Mouse (Mus musculus) brown adipose tissue, adult 24 weeks (tissue): Measurements from ENCODE around the gene Ambp. TPM values are rescaled to one million over a fixed set of nuclear protein-coding genes. Genes with fewer than 3 reads are reported as not detected.

Source experiments
- H3K27ac ChIP-seq: fragments of 200-500 bp; replicated peaks from 2 replicates; pipeline ENCODE4 v1.5.1; 2012; ENCODE audit warnings: low read depth, mild to moderate bottlenecking, low read length
- H3K4me1 ChIP-seq: fragments of 200-500 bp; 2 replicates; pipeline ENCODE4 v1.6.1; 2012; ENCODE audit warnings: low read length, mixed read lengths; ENCODE audit not compliant: control insufficient read depth, insufficient read depth, insufficient read length
- H3K4me3 ChIP-seq: fragments of 200-500 bp; 2 replicates; pipeline ENCODE4 v1.5.1; 2012; ENCODE audit warnings: low read depth, mild to moderate bottlenecking, low read length, moderate library complexity; ENCODE audit not compliant: insufficient read depth
- polyA plus RNA-seq: library from polyadenylated mRNA; stranded (reverse); fragments of >200 nt; gene quantifications from 2 replicates; pipeline ENCODE4 v1.2.4, GENCODE M21; 2012; ENCODE audit not compliant: missing spikeins, insufficient read depth, insufficient read length

Ambp gene
- 2.2 TPM in 1 of 2 replicates, not detected in the other for polyA plus RNA-seq

- Histone ChIP-seq H3K27ac (no peak within 1 kb of the TSS), H3K4me1 (no peaks in the 10 kb centered on the region), H3K4me3 (no peak within 1 kb of the TSS)
These were observed at the start of gene Ambp for GRCm38 (mm10) chr4:63154699-63155098. Gene Ambp (minus strand): TSS chr4:63154799.

- peak overlapping the region; percentile 37 for H3K4me3 ChIP-seq
- peak overlapping the region; percentile 95 for H3K27ac ChIP-seq
- H3K4me1 ChIP-seq: peaks cover 20% of the 10 kb centered on the region
These were observed 49.3 kb upstream of the Ambp start for GRCm38 (mm10) chr4:63203874-63204273.

- Histone ChIP-seq H3K4me1 (peaks cover 12% of the 10 kb centered on the region), H3K27ac (peak overlapping the region; percentile 96), H3K4me3 (no peak overlapping the region)
These were observed 44.8 kb upstream of the Ambp start for GRCm38 (mm10) chr4:63199366-63199765.

GRCm38 (mm10) chr4:63194366-63194765 is 39.8 kb upstream of the Ambp start:
- peaks cover 4% of the 10 kb centered on the region; the same call in 1 of the 2 replicates for H3K4me1 ChIP-seq
- H3K27ac ChIP-seq: no peak overlapping the region
- no peak overlapping the region for H3K4me3 ChIP-seq

- Histone ChIP-seq H3K4me1 (no peaks in the 10 kb centered on the region), H3K4me3 (no peak overlapping the region), H3K27ac (no peak overlapping the region)
These were observed 37.0 kb upstream of the Ambp start for GRCm38 (mm10) chr4:63191641-63192040.

- H3K4me1 ChIP-seq: no peaks in the 10 kb centered on the region
- no peak overlapping the region for H3K4me3 ChIP-seq
- no peak overlapping the region for H3K27ac ChIP-seq
These were observed 31.8 kb upstream of the Ambp start for GRCm38 (mm10) chr4:63186281-63186870.

GRCm38 (mm10) chr4:63181556-63181955 is 27.0 kb upstream of the Ambp start:
- H3K4me3 ChIP-seq: no peak overlapping the region
- H3K4me1 ChIP-seq: no peaks in the 10 kb centered on the region
- no peak overlapping the region for H3K27ac ChIP-seq

- H3K4me1 ChIP-seq: no peaks in the 10 kb centered on the region
- H3K4me3 ChIP-seq: no peak within 1 kb of the TSS
- no peak within 1 kb of the TSS for H3K27ac ChIP-seq
These were observed 17.5 kb upstream of the Ambp start, which contains the start of gene Kif12 for GRCm38 (mm10) chr4:63171969-63172685. Gene Kif12 (minus strand): TSS chr4:63172131.

GRCm38 (mm10) chr4:63171122-63171521 is 16.5 kb upstream of the Ambp start:
- no peak overlapping the region for H3K4me3 ChIP-seq
- H3K4me1 ChIP-seq: no peaks in the 10 kb centered on the region
- H3K27ac ChIP-seq: no peak overlapping the region

- H3K4me1 ChIP-seq: no peaks in the 10 kb centered on the region
- no peak overlapping the region for H3K4me3 ChIP-seq
- no peak overlapping the region for H3K27ac ChIP-seq
These were observed 15.5 kb upstream of the Ambp start for GRCm38 (mm10) chr4:63170061-63170460.

- H3K27ac ChIP-seq: no peak overlapping the region
- no peak overlapping the region for H3K4me3 ChIP-seq
- no peaks in the 10 kb centered on the region for H3K4me1 ChIP-seq
These were observed 11.7 kb upstream of the Ambp start for GRCm38 (mm10) chr4:63166323-63166722.

- H3K27ac ChIP-seq: no peak overlapping the region
- H3K4me3 ChIP-seq: no peak overlapping the region
- H3K4me1 ChIP-seq: no peaks in the 10 kb centered on the region
These were observed 11.0 kb upstream of the Ambp start for GRCm38 (mm10) chr4:63165636-63166035.

GRCm38 (mm10) chr4:63158961-63159592 is 4.5 kb upstream of the Ambp start:
- Histone ChIP-seq H3K4me3 (no peak overlapping the region), H3K27ac (no peak overlapping the region), H3K4me1 (no peaks in the 10 kb centered on the region)

GRCm38 (mm10) chr4:63158192-63158591 is 3.6 kb upstream of the Ambp start:
- Histone ChIP-seq H3K4me1 (no peaks in the 10 kb centered on the region), H3K4me3 (no peak overlapping the region), H3K27ac (no peak overlapping the region)

GRCm38 (mm10) chr4:63156726-63157634 is 2.4 kb upstream of the Ambp start:
- H3K27ac ChIP-seq: no peak overlapping the region
- H3K4me3 ChIP-seq: no peak overlapping the region

More at GRCm38 (mm10) chr4:63156726-63157634, 2.4 kb upstream of the Ambp start:
- no peaks in the 10 kb centered on the region for H3K4me1 ChIP-seq
